Mouse (Mus musculus) retina, postnatal 7 days (tissue): Measurements from ENCODE around the gene Eml4.

Experiments used
- DNase-seq: peaks from one replicate; pipeline ENCODE4 v3.0.0-alpha.2; 2012; ENCODE audit warnings: low read depth, low spot score

Gene Eml4

GRCm38 (mm10) chr17:83498889-83499288, 148.2 kb downstream of the Eml4 start:
- no peak for DNase-seq

- no peak for DNase-seq
Measured at GRCm38 (mm10) chr17:83499692-83500091, 149.0 kb downstream of the Eml4 start.

GRCm38 (mm10) chr17:83503693-83504092, 153.0 kb downstream of the Eml4 start:
- DNase-seq: no peak

- no peak for DNase-seq
Measured at GRCm38 (mm10) chr17:83512130-83512529, 161.4 kb downstream of the Eml4 start.

GRCm38 (mm10) chr17:83513655-83514212, 163.0 kb downstream of the Eml4 start:
- no peak for DNase-seq

- DNase-seq: peak; percentile 90
Measured at GRCm38 (mm10) chr17:83514213-83514701, 163.5 kb downstream of the Eml4 start.

GRCm38 (mm10) chr17:83517280-83518015, 166.7 kb downstream of the Eml4 start, which contains the start of gene Cox7a2l:
TSS of gene Cox7a2l (minus strand) at chr17:83517330.
- no peak for DNase-seq

GRCm38 (mm10) chr17:83521881-83522280, 171.2 kb downstream of the Eml4 start:
- no peak for DNase-seq

- no peak for DNase-seq
Measured at GRCm38 (mm10) chr17:83522590-83523379, 172.1 kb downstream of the Eml4 start.

- no peak for DNase-seq
Measured at GRCm38 (mm10) chr17:83524753-83525152, 174.0 kb downstream of the Eml4 start.

- DNase-seq: no peak
Measured at GRCm38 (mm10) chr17:83525596-83525995, 174.9 kb downstream of the Eml4 start.

- DNase-seq: no peak
Measured at GRCm38 (mm10) chr17:83526091-83526561, 175.4 kb downstream of the Eml4 start.

GRCm38 (mm10) chr17:83526624-83527532, 176.1 kb downstream of the Eml4 start:
- no peak for DNase-seq

- DNase-seq: no peak
Measured at GRCm38 (mm10) chr17:83527651-83528381, 177.1 kb downstream of the Eml4 start.
